Mouse (Mus musculus): ENCODE results near the gene Sag. TPM values are rescaled to one million over a fixed set of nuclear protein-coding genes. Genes with fewer than 3 reads are reported as not detected.
A peak's percentile ranks its signal among the peaks of the same experiment; 100 is the strongest.

The Sag gene
- polyA plus RNA-seq, 1 experiment from 2014 or later, result 0.88 TPM

DNA sequence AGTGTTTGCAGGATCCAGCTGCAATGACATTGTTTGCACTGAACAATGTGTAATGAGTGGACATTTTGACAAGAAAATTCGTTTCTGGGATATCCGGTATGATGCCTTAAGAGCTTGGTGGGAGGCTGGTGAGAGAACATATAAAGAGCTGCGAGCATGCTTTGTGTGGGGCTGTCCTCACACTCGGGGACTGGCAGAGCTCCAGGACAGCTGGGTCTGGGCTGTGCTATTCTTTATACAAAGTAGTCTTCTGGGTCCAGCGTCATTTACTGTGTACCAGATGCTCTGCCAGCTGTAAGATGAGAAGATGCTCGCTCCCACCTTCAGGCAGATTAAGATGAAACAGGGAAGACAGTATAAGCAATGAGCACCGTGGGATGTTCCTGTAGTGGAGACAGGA is 17.2 kb upstream of the Sag start:
- no peak overlapping the region for H3K4me3 ChIP-seq (replicated peaks)
- H3K9ac ChIP-seq, result no peak overlapping the region
- H3K9me3 ChIP-seq, result no peaks in the 10 kb centered on the region
- no peaks in the 10 kb centered on the region for H3K27me3 ChIP-seq (replicated peaks)
- peaks cover 40% of the 10 kb centered on the region for H3K36me3 ChIP-seq
- ATAC-seq, result peak; percentile 80
- 54% methylated on average over 7 of the region's 7 CpGs for WGBS
- peak overlapping the region; percentile 34 for H3K27ac ChIP-seq
- H3K4me2 ChIP-seq (replicated peaks), result no peak overlapping the region
- 0 out of 2 replicates have a peak, but pooled peaks cover 4% of the 10 kb centered on the region for H3K4me1 ChIP-seq (replicated peaks)

DNA sequence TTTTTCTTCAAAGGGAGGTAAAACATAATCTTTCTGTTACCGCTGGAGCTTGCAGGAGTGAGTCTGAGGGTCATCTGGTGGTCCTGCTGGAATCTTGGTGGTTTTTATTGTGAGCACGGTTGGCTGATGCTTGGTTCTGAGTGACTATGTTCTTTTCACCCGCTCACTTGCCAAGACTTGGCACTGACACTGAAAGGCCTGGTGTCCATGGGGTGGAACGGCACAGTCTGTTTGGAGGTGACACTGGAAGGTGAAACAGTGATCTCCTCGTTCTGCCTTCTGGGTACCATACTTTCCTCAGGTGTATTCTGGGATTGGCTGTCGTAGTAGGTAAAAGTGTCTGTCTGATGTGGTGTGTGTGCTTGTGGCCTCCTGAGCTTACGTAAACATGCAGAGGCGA is 13.8 kb upstream of the Sag start:
- no peaks in the 10 kb centered on the region for H3K9me3 ChIP-seq
- H3K36me3 ChIP-seq, result peaks cover 42% of the 10 kb centered on the region
- H3K27me3 ChIP-seq (replicated peaks), result no peaks in the 10 kb centered on the region
- ATAC-seq, result no peak
- H3K27ac ChIP-seq, result no peak overlapping the region
- no peak overlapping the region for H3K4me3 ChIP-seq (replicated peaks)
- 0 out of 2 replicates have a peak, but pooled peaks cover 4% of the 10 kb centered on the region for H3K4me1 ChIP-seq (replicated peaks)
- H3K9ac ChIP-seq, result no peak overlapping the region
- WGBS, result 89% methylated on average over 8 of the region's 8 CpGs
- no peak overlapping the region for H3K4me2 ChIP-seq (replicated peaks)

DNA sequence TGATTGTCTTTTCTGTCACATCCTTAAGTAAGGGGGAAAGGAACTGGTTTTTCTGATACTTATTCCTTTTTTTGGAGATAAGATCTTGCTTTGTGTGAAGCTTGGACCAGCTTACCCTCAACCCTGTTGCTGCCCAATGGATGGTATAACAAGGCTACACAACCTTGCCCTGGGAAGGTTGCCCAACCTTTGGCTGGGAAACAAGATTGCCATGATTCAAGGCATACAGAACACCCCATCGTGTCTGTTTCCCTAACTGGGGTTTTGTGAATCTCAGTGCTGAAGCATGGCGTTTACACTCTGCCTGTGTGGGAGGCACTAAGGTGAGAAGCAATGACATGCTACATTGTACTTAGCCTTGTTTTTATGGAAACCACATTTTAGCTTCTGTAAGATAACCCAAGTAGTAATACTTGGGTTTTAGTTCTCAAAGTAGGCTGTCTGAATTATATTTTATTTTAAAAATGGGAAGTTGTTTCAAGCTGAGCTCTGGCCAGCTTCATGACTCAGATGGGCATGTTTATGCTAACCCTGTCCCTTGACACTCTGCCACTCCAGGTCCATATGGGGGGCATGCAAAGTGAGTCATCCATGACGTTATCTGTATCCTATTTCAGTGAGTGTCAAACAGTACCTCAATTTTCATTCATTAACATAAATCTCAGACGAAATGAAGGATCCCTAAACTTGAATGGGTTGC is 10.9 kb upstream of the Sag start:
- no peak overlapping the region for H3K4me2 ChIP-seq (replicated peaks)

DNA sequence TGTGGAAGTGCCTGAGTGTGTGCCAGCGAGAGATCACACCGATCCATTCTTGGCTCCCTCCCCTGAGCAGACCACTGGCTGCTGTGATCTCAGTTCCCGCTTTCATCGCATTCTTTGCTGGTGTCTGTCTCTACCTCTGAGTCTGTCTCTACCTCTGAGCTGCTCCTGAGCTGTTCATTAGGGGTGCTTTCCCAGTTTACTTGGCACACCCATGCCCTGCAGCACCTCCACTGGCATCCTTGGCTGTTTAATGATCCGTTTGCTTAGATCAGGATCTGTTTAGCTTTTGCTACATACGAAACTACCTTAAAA is 10.4 kb upstream of the Sag start:
- H3K27me3 ChIP-seq (replicated peaks), result no peaks in the 10 kb centered on the region
- H3K4me3 ChIP-seq (replicated peaks), result no peak overlapping the region
- WGBS, result 87% methylated on average over 6 of the region's 6 CpGs
- no peaks in the 10 kb centered on the region for H3K4me1 ChIP-seq (replicated peaks)
- H3K4me2 ChIP-seq (replicated peaks), result no peak overlapping the region
- no peak overlapping the region for H3K9ac ChIP-seq
- H3K9me3 ChIP-seq, result no peaks in the 10 kb centered on the region
- H3K27ac ChIP-seq, result no peak overlapping the region
- peaks cover 29% of the 10 kb centered on the region for H3K36me3 ChIP-seq
- ATAC-seq, result no peak

More for the DNA sequence above, 10.9 kb upstream of the Sag start:
- WGBS, result 77% methylated on average over 4 of the region's 4 CpGs
- Histone ChIP-seq H3K4me3 (replicated peaks) (no peak overlapping the region), H3K9me3 (no peaks in the 10 kb centered on the region), H3K36me3 (peaks cover 31% of the 10 kb centered on the region), H3K27ac (no peak overlapping the region), H3K27me3 (replicated peaks) (no peaks in the 10 kb centered on the region), H3K4me1 (replicated peaks) (no peaks in the 10 kb centered on the region), H3K9ac (no peak overlapping the region)
- ATAC-seq, result no peak

DNA sequence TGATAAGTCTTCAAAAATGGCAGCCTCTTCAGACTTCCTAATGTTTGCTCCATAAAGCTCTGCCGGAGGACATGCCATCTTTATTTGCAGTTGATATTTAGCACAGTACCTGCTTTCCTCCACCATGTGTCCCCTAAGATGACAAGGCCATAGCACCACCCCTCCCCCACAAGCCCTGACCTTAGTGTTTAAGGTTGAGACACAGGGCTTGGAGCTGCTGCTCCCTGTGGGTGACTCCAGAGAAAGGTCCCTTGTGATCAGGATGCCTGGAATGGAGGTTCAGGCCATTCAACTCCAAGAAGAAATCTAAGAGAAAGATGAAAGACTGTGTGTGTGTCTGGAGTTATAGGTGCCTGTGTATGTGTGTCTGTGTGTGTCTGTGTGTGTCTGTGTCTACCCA is 5.8 kb upstream of the Sag start:
- no peaks in the 10 kb centered on the region for H3K27me3 ChIP-seq (replicated peaks)
- H3K9ac ChIP-seq, result no peak overlapping the region
- H3K36me3 ChIP-seq, result peaks cover 2% of the 10 kb centered on the region; the same call in 1 of the 2 replicates
- H3K4me1 ChIP-seq (replicated peaks), result no peaks in the 10 kb centered on the region
- no peak overlapping the region for H3K4me3 ChIP-seq (replicated peaks)
- H3K9me3 ChIP-seq, result no peaks in the 10 kb centered on the region
- no peak overlapping the region for H3K27ac ChIP-seq
- WGBS, result 76% methylated on average over 1 of the region's 1 CpGs
- H3K4me2 ChIP-seq (replicated peaks), result no peak overlapping the region
- no peak for ATAC-seq

DNA sequence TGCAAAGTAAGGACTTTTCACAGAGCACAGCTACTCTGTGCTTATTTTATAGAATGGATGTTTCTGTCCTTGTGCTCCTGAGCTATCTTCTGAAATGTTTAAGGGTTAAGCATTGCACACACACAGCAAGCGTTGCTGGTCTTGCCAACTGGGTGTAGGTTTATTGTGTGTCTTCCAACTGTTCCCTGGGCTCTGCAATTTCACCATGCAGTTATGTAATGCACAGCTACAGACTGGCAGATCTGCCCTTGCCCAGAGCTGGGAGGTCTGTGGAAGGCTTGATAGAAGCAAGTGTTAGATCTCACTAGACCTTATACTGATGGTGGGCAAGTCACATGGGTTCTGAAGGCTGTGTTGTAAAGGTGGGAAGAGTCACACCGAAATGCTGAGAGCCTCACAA is 5.2 kb upstream of the Sag start:
- Histone ChIP-seq H3K9me3 (no peaks in the 10 kb centered on the region), H3K4me1 (replicated peaks) (no peaks in the 10 kb centered on the region), H3K27me3 (replicated peaks) (no peaks in the 10 kb centered on the region), H3K9ac (no peak overlapping the region), H3K4me3 (replicated peaks) (no peak overlapping the region), H3K4me2 (replicated peaks) (no peak overlapping the region), H3K36me3 (no peaks in the 10 kb centered on the region; the same call in 1 of the 2 replicates), H3K27ac (no peak overlapping the region)
- ATAC-seq, result no peak
- 86% methylated on average over 2 of the region's 2 CpGs for WGBS

DNA sequence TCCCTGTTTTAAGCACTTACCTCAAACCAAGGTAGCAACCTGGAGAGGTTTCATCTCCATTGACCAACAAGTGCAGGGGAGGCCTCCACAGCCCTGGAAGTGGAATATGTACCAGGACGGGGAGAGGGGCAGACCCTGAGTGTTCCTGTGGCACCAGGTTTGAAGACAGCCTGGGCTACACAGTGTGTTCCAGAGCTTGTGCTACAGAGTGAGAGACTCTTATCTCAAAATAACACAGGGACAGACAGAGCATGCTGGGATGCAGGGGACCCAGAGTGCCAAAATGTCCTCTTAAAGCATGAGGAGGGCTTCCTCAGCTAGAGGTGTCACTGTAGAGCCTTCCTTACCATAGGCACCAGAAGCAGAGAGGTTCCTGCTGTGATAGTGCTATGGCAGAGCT is 4.3 kb downstream of the Sag start:
- H3K9ac ChIP-seq, result no peak overlapping the region
- no peak overlapping the region for H3K27ac ChIP-seq
- ATAC-seq, result no peak
- no peaks in the 10 kb centered on the region for H3K9me3 ChIP-seq
- no peak overlapping the region for H3K4me3 ChIP-seq (replicated peaks)
- no peaks in the 10 kb centered on the region for H3K36me3 ChIP-seq
- H3K27me3 ChIP-seq (replicated peaks), result no peaks in the 10 kb centered on the region
- H3K4me2 ChIP-seq (replicated peaks), result no peak overlapping the region
- H3K4me1 ChIP-seq (replicated peaks), result no peaks in the 10 kb centered on the region
- WGBS, result 65% methylated on average over 1 of the region's 1 CpGs

DNA sequence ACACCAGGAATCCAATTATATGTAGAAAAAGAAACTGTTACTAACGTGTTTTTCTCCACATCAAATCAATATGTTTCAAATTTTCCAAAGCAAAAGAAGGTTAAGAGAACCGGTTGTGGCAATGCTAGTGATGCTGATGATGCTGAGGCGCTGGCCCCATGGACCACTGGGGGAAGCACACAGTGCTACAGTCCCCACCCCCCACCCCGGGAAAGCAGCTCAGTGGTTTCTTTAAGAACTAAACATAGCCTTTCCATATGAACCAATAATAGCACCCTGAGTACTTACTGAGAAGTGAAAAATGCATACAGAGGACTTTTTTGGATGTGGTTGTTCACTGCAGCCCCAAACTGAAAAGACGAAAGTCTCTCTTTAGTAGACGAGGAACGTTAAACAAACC is 7.9 kb downstream of the Sag start:
- H3K27ac ChIP-seq, result no peak overlapping the region
- H3K4me3 ChIP-seq (replicated peaks), result no peak overlapping the region
- no peak overlapping the region for H3K9ac ChIP-seq
- WGBS, result 87% methylated on average over 7 of the region's 7 CpGs
- no peak overlapping the region for H3K4me2 ChIP-seq (replicated peaks)
- H3K36me3 ChIP-seq, result no peaks in the 10 kb centered on the region
- no peaks in the 10 kb centered on the region for H3K4me1 ChIP-seq (replicated peaks)
- no peak for ATAC-seq
- no peaks in the 10 kb centered on the region for H3K27me3 ChIP-seq (replicated peaks)
- no peaks in the 10 kb centered on the region for H3K9me3 ChIP-seq

DNA sequence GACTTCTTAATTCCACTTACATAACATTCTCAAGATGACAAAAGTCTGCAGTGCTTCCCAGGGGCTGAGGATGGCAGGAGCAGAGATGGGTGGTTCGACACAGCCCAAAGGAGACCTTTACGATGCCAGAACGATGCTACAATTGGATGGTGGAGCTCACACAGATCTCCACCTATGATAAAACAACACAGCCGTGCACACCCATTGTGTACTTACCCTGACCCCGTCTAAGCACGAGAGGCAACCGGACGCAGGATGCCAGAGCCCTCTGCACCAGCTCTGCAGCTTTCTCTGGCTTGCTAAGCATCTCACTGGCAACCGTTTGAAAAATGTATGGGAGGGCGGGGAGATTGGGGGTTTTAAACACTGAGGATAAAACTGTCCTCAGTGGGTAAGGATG is 8.6 kb downstream of the Sag start:
- Histone ChIP-seq H3K9me3 (no peaks in the 10 kb centered on the region), H3K27me3 (replicated peaks) (no peaks in the 10 kb centered on the region), H3K4me1 (replicated peaks) (no peaks in the 10 kb centered on the region), H3K4me2 (replicated peaks) (no peak overlapping the region), H3K36me3 (no peaks in the 10 kb centered on the region), H3K4me3 (replicated peaks) (no peak overlapping the region), H3K9ac (no peak overlapping the region), H3K27ac (no peak overlapping the region)
- ATAC-seq, result no peak
- 55% methylated on average over 10 of the region's 10 CpGs for WGBS

DNA sequence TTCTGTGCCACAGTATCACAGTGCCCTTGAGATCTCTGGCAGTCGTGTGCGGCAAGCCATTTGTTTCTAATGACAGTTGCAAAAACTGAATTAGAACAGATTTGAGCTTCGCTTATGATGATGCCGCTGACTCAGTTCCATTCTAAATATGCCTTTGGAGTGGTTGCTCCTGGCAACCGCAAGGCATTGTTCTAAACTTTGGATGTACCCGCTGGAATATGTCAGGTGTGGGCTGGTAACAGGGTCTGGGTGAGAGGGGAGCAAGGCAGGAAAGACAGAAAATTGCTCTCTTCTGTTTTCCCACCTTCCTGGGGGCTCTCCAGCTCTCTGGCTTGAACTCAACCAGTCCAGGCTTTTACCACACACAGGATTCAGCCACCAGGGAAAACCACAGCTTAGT is 9.7 kb downstream of the Sag start:
- WGBS, result 76% methylated on average over 6 of the region's 6 CpGs
- H3K9ac ChIP-seq, result no peak overlapping the region
- H3K4me3 ChIP-seq (replicated peaks), result no peak overlapping the region
- H3K27ac ChIP-seq, result no peak overlapping the region
- H3K36me3 ChIP-seq, result no peaks in the 10 kb centered on the region
- no peaks in the 10 kb centered on the region for H3K9me3 ChIP-seq
- no peaks in the 10 kb centered on the region for H3K27me3 ChIP-seq (replicated peaks)
- H3K4me1 ChIP-seq (replicated peaks), result no peaks in the 10 kb centered on the region
- no peak for ATAC-seq
- no peak overlapping the region for H3K4me2 ChIP-seq (replicated peaks)

DNA sequence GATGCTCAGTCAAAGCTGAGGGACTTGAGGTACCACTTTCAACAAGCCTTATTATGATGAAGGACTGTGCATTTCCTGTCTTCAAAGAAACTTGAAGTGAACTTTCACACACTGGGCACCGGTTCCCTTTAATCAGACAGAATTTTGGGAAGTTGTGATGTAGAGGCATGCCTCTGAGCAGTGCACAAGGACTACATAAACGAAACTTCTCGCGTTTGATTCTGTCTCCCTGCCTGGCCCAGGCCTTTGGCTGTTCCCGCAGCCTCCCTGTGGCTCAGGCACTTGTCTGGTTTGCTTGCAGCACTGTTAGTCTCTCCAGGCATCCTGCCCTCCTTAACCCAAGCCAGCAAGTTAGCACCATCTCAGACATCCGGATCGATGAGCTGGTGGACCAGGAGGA is 10.2 kb downstream of the Sag start:
- H3K27me3 ChIP-seq (replicated peaks), result no peaks in the 10 kb centered on the region
- no peaks in the 10 kb centered on the region for H3K4me1 ChIP-seq (replicated peaks)
- no peak overlapping the region for H3K27ac ChIP-seq
- no peak overlapping the region for H3K4me2 ChIP-seq (replicated peaks)
- no peak for ATAC-seq
- H3K36me3 ChIP-seq, result no peaks in the 10 kb centered on the region
- 51% methylated on average over 7 of the region's 7 CpGs for WGBS
- H3K9me3 ChIP-seq, result no peaks in the 10 kb centered on the region
- no peak overlapping the region for H3K9ac ChIP-seq
- H3K4me3 ChIP-seq (replicated peaks), result no peak overlapping the region

DNA sequence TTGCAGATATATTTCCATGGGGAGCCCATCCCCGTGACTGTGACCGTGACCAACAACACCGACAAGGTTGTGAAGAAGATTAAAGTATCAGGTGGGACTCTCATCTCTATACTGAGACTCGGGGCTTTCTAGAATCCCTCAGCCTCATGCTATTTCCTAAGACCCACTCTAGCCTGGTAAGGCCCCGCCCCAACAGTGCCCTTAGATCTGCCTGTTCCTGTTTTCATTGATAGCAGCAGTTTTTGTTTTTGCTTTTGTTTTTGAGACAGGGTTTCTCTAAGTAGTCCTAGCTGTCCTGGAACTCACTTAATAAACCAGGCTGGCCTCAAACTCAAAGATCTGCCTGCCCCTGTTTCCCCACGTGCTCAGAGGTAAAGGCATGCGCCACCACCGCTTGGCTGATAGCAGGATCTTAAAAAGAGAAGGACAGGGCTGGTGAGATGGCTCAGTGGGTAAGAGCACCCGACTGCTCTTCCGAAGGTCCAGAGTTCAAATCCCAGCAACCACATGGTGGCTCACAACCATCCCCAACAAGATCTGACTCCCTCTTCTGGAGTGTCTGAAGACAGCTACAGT is 21.0 kb downstream of the Sag start:
- no peak overlapping the region for H3K27ac ChIP-seq
- no peak overlapping the region for H3K4me2 ChIP-seq (replicated peaks)
- no peaks in the 10 kb centered on the region for H3K36me3 ChIP-seq
- H3K9ac ChIP-seq, result no peak overlapping the region
- no peaks in the 10 kb centered on the region for H3K27me3 ChIP-seq (replicated peaks)
- no peaks in the 10 kb centered on the region for H3K9me3 ChIP-seq
- H3K4me1 ChIP-seq (replicated peaks), result 0 out of 2 replicates have a peak, but pooled peaks cover 6% of the 10 kb centered on the region
- H3K4me3 ChIP-seq (replicated peaks), result no peak overlapping the region
- no peak for ATAC-seq
- WGBS, result 94% methylated on average over 10 of the region's 10 CpGs

DNA sequence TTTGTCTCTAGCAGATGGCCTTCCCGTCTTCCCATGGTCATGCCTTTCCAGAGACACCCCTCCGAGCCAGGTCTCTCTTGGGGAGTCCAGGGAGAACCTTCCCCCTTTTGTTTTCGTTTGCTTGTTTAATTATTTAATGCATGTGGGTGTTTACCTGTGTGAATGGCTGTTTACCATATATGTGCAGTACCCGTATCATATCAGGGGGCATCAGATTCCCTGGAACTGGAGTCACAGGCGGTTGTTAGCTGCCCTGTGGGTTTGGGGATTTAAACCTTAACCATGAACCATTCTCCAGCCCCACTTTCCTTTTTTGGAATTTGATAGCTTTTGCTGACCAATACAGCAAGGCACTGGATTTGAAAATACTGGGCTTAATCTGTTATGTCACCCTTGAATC is 21.8 kb downstream of the Sag start:
- no peak overlapping the region for H3K4me2 ChIP-seq (replicated peaks)
- H3K9ac ChIP-seq, result no peak overlapping the region
- no peak for ATAC-seq
- no peak overlapping the region for H3K27ac ChIP-seq
- no peaks in the 10 kb centered on the region for H3K36me3 ChIP-seq
- no peaks in the 10 kb centered on the region for H3K27me3 ChIP-seq (replicated peaks)
- H3K9me3 ChIP-seq, result no peaks in the 10 kb centered on the region
- no peak overlapping the region for H3K4me3 ChIP-seq (replicated peaks)
- WGBS, result 82% methylated on average over 5 of the region's 5 CpGs
- 0 out of 2 replicates have a peak, but pooled peaks cover 6% of the 10 kb centered on the region for H3K4me1 ChIP-seq (replicated peaks)
